Mouse (Mus musculus) heart, adult 2 months (tissue): ENCODE measurements at regions not wholly inside any gene's neighbourhood (a gene's known extent, or its start where the extent isn't known, plus 50 kb on each side); places are given as distances from the start of the nearest gene placed in this dataset.
A peak's percentile ranks its signal among the peaks of the same experiment; 100 is the strongest.

Source experiments
- DNase-seq, 2 experiments: peaks; one replicate each; pipeline ENCODE4 v3.0.0; 2021
- H3K27ac ChIP-seq: fragments of 200-600 bp; 2 replicates; pipeline ENCODE4 v1.8.1; 2022
- H3K27me3 ChIP-seq: fragments of 200-500 bp; 2 replicates; pipeline ENCODE4 v1.6.1; 2012; ENCODE audit warnings: mild to moderate bottlenecking, low read length, inconsistent platforms, mixed read lengths; ENCODE audit not compliant: control insufficient read depth, insufficient read depth
- H3K36me3 ChIP-seq: fragments of 200-500 bp; 2 replicates; pipeline ENCODE4 v1.6.1; 2012; ENCODE audit warnings: low read length, inconsistent platforms; ENCODE audit not compliant: control insufficient read depth, insufficient read depth
- H3K4me1 ChIP-seq: fragments of 200-500 bp; 2 replicates; pipeline ENCODE4 v1.6.1; 2011; ENCODE audit warnings: low read length; ENCODE audit not compliant: control insufficient read depth, insufficient read depth
- H3K4me3 ChIP-seq: fragments of 200-600 bp; 2 replicates; pipeline ENCODE4 v1.8.1; 2022
- H3K79me2 ChIP-seq: fragments of 200-500 bp; replicated peaks from 2 replicates; pipeline ENCODE4 v1.6.1; 2012; ENCODE audit warnings: mild to moderate bottlenecking, inconsistent platforms, low read length, moderate library complexity, mixed read lengths; ENCODE audit not compliant: control insufficient read depth, insufficient read depth
- H3K9ac ChIP-seq: fragments of 200-500 bp; 2 replicates; pipeline ENCODE4 v1.6.1; 2012; ENCODE audit warnings: low read depth, mild to moderate bottlenecking, control low read depth, inconsistent platforms, low read length, mixed read lengths
- CTCF ChIP-seq: fragments of 200-600 bp; IDR thresholded peaks from 2 replicates; pipeline ENCODE4 v1.8.1; 2022; ENCODE audit warnings: antibody characterized with exemption, mild to moderate bottlenecking, moderate library complexity
- EP300 ChIP-seq: fragments of 200-500 bp; IDR thresholded peaks from 2 replicates; pipeline ENCODE4 v1.6.1; 2011; ENCODE audit warnings: low read depth, low read length, control low read depth; ENCODE audit not compliant: insufficient read depth
- POLR2A ChIP-seq: fragments of 200-500 bp; IDR thresholded peaks from 2 replicates; pipeline ENCODE4 v1.6.1; 2011; ENCODE audit warnings: mild to moderate bottlenecking, low read depth, low read length, control low read depth; ENCODE audit not compliant: insufficient read depth
- WGBS: fragments of 180-500 bp; shearing (Covaris S2); methylation state at CpG from one replicate; pipeline ENCODE4 v1.1.7; 2018; 5-methylcytosine and 5-hydroxymethylcytosine counted together
- intact Hi-C: fragments of 180-260 bp; cut with DNase I; formaldehyde crosslinking; loops from one replicate; pipeline ENCODE4 v1.15.1; 2025

DNA sequence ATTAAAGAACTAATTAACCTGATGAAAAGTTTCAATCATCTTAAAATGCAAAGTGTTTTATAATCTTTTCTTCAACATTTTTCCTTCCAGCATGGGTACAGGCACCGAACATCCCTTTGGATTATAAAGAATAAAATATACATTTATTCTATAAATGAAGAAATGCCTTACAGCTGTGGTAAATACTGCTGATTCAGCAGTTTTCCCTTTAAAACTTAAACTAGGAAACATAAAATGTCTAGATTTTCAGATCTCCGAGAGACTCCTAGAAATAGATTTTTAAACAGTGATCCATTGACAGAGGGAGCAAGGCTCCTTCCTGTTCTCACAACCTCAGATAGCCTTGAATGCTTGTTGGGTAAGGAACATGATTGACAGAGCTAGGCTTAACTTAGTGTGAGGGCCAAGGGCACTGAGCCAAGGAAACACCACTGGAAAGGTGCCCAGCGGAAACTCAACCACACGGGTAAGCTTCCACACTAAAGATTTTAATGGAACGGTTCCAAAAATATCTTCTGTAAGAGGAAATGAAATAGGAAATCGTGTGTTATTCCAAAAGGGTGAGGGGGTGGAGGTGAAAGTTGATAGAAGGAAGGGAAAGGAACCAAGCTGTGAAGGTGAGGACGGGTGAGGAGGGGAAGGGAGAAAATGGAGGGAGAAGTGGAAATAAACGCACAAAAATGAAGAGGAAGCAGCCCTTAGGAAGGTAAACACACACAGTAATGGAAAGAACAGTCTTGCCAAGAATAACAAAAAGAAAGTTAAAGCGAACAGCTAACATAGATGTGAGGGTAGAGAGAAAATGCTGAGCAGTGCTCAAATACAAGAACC, 283.6 kb upstream of the Nr2f1 start:
- H3K36me3 ChIP-seq, result no peaks in the 10 kb centered on the region
- WGBS, result 20% methylated on average over 9 of the region's 9 CpGs

DNA sequence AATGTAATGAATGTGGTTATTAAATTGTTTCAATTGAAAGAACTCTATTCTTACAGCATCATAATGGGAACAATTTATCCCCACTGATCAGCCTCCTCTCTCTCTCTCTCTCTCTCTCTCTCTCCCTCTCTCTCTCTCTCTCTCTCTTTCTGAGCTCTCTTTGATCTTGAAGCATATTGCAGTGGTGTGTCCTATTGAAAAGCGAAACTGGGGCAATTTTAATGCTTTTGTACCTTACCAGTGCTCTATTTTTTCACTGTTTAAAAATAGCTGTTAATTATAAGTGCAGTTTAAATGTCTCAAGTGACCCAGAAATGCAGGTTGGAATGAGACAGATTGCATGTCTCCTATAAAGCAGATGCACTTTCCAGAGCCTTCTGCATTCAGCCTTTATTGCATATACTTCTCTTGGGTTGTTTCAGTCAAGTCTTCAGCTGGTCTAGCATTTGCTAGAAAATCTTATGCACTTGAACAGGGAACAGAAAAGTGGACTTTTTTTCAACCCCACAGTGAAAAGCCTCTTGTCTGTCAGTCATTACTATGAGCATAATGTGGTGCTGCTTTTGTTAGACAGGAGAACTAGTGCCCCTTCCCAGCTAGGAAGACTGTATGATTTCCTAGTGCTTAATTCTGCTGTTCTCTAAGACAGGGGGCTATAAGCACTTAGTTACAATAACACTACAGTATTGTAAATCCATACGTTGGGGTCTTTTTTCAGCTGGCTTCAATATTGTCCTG, 251.9 kb upstream of the Nr2f1 start:
- H3K36me3 ChIP-seq, result no peaks in the 10 kb centered on the region
- H3K27ac ChIP-seq, result no peak overlapping the region
- no peaks in the 10 kb centered on the region for H3K79me2 ChIP-seq
- no peak overlapping the region for H3K4me3 ChIP-seq
- WGBS, result 82% methylated on average over 2 of the region's 2 CpGs
- intact Hi-C loops, result no loop called here
- H3K27me3 ChIP-seq, result no peaks in the 10 kb centered on the region
- no peak overlapping the region for H3K9ac ChIP-seq
- H3K4me1 ChIP-seq, result no peaks in the 10 kb centered on the region
- no peak for DNase-seq
- TF ChIP-seq CTCF, result no peak
- no peak for TF ChIP-seq POLR2A
- no peak for TF ChIP-seq EP300

More for the DNA sequence above, 283.6 kb upstream of the Nr2f1 start:
- Histone ChIP-seq H3K4me3 (peak overlapping the region; percentile 14; the same call in 1 of the 2 replicates), H3K27me3 (no peaks in the 10 kb centered on the region), H3K9ac (no peak overlapping the region), H3K4me1 (peaks cover 1% of the 10 kb centered on the region), H3K79me2 (no peaks in the 10 kb centered on the region), H3K27ac (peak overlapping the region; percentile 7; the same call in 1 of the 2 replicates)
- intact Hi-C loops, result no loop called here
- peak; percentile 66 to 73 for DNase-seq
- no peak for TF ChIP-seq POLR2A

DNA sequence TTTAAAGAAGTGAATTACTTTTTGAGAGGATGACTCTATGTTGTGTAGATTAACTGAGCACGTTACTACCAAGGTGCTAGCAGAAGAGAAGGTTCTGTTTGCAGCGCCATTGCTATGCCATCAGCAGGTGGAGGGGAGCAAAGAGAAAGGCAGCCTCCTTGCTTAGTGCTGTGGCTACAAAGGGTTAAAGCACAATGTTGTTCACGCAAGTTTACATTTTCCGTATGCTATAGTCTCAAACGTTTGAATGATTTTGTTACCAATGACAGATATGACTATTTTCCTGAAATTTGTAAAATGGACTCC, 247.1 kb upstream of the Nr2f1 start:
- Histone ChIP-seq H3K36me3 (no peaks in the 10 kb centered on the region), H3K9ac (no peak overlapping the region), H3K27me3 (no peaks in the 10 kb centered on the region), H3K79me2 (no peaks in the 10 kb centered on the region), H3K4me1 (no peaks in the 10 kb centered on the region), H3K27ac (no peak overlapping the region), H3K4me3 (no peak overlapping the region)
- intact Hi-C loops, result no loop called here
- WGBS, result 85% methylated on average over 5 of the region's 5 CpGs
- no peak for DNase-seq
- TF ChIP-seq EP300, result no peak
- TF ChIP-seq CTCF, result no peak

GRCm38 (mm10) chr13:78445891-78446725, 246.6 kb upstream of the Nr2f1 start:
- no peaks in the 10 kb centered on the region for H3K27me3 ChIP-seq
- H3K4me3 ChIP-seq, result no peak overlapping the region
- H3K4me1 ChIP-seq, result no peaks in the 10 kb centered on the region
- TF ChIP-seq CTCF (no peak), EP300 (no peak), POLR2A (no peak)
- intact Hi-C loops, result no loop called here
- DNase-seq, result no peak
- H3K27ac ChIP-seq, result no peak overlapping the region
- H3K36me3 ChIP-seq, result no peaks in the 10 kb centered on the region
- 87% methylated on average over 14 of the region's 14 CpGs for WGBS
- H3K79me2 ChIP-seq, result no peaks in the 10 kb centered on the region
- H3K9ac ChIP-seq, result no peak overlapping the region

DNA sequence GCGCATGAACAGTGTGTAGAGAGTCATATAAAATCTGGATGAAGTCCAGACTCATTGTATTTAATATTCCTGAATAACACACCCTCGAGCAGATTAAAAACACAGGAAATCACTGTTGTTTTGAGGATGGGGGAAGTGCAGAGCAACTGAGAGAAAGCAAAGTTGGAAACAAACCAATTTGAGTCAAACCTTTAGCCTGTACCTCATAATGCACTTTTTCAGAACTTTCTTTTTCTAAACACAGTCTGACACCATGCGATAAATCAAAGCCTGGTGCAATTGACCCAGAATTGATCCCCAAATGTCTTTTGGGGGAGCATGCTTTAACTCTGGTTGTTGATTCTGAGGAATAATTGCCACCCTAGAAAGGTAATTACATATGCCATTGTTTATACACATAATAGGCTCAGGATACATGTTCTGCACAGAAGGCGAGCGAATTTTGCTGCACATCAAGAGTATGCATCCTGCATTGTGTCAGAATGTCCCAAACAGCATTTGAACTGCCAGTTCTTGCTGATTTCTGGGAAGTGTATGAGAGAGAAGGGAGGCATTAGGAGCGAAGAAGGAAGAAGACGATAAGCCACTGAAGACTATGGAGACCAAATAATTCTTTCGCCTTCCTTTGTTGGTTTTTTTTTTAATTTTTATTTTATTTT, 245.3 kb upstream of the Nr2f1 start:
- H3K4me1 ChIP-seq, result no peaks in the 10 kb centered on the region
- no peak overlapping the region for H3K27ac ChIP-seq
- 59% methylated on average over 8 of the region's 8 CpGs for WGBS
- H3K79me2 ChIP-seq, result no peaks in the 10 kb centered on the region
- no peaks in the 10 kb centered on the region for H3K27me3 ChIP-seq
- H3K36me3 ChIP-seq, result no peaks in the 10 kb centered on the region
- no peak overlapping the region for H3K4me3 ChIP-seq
- TF ChIP-seq CTCF (no peak), EP300 (no peak), POLR2A (no peak)
- no peak overlapping the region for H3K9ac ChIP-seq
- intact Hi-C loops, result no loop called here
- DNase-seq, result no peak
